Mouse (Mus musculus): ENCODE data around the gene Olfr169.
"Not testable (repeated sequence)": the region's sequence is repeated elsewhere in the genome, so short reads cannot be mapped to it uniquely, and the experiment has no call there.

Olfr169 gene

DNA sequence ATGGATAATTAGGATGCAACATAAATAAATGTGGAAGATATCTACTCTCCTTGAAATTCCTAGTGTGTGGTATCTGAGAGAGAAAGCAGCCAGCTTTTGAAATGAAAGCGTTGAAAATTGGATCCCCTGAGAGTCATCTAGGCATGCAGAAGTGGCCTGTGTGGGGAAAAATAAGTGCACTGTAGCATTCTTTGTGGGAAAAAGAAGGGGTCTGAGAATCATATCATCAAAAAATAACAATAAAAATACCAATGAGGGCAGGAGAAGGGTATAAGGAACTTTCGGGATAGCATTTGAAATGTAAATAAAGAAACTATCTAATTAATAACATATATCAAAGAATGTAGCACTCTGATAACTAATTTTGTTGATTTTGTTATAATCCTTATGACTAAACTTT lies at the start of gene Olfr169:
Gene Olfr169, minus strand, starts transcription at position 101 of the 400 bp plus-strand sequence.
- DNase-seq (ENCODE audit: low spot score), result not testable (repeated sequence)

DNA sequence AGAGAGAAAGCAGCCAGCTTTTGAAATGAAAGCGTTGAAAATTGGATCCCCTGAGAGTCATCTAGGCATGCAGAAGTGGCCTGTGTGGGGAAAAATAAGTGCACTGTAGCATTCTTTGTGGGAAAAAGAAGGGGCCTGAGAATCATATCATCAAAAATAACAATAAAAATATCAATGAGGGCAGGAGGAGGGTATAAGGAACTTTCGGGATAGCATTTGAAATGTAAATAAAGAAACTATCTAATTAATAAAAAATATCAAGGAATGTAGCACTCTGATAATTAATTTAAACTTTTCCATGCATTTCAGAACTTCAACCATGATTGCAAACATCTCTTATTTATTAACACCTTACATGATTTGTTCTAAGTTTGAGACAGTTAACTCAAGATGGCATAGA lies 40.2 kb upstream of the Olfr169 start, which contains the start of gene Olfr170:
Gene Olfr170, minus strand, starts transcription at position 101 of the 400 bp plus-strand sequence.
- not testable (repeated sequence) for DNase-seq (ENCODE audit: low spot score)

DNA sequence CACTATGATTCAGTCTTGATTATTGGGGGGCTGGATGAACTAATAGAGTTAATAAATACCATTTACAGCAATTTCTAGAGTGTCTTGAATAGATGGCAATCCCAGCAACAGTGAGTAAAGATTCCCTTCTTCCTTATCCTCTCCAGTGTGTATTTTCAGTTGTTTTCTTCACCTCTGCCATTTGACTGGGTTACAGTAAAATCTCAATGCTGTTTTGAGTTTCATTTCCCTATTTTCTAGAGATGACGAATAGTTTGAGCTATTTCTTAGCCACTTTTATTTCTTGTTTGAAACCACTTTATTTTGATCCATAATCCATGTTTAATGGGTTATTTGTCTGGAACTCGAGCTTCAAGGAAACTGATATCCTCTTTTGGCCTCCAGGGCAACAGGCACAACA lies 31.6 kb upstream of the Olfr169 start:
- no peak for DNase-seq (ENCODE audit: low spot score)

DNA sequence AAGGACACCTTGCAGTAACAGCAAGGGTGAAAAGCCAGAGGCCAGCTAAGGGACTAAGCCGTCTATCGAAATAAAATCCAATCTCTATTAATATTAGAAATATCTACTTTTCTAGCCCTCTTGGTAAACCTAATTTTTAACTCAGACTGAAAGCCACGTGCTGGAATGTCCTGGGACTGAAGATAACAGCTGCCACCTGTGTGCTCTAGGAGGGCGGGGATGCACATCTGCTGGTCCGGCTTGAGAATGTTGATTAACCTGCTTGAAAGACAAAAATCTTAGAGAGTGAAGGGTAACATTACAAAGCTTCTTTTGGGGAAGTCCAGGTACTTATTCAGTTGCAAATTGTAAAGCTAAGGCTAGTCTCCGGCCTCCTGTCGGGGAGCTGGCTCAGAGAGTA lies 18.2 kb downstream of the Olfr169 start:
- not testable (repeated sequence) for DNase-seq (ENCODE audit: low spot score)

DNA sequence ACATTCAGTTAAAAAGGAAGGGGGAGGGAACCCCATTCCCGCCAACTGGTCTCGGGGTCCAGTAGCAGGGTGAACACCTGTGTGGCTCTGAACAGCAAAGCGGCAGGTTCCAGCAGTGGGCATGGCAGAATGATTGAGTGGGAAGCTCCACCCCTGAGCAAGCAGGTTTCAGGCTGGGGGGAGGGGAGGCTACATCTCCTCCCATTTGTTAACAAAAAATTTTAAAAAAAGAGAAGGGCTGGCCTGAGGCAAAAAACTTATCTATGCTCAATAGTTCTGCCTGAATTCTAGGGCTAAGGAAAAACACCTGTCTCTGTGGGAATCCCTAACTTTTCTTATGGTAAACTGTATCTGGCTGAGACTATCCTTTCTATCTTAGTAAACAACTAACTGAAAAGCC lies 19.4 kb downstream of the Olfr169 start:
- DNase-seq (ENCODE audit: low spot score), result not testable (repeated sequence)

DNA sequence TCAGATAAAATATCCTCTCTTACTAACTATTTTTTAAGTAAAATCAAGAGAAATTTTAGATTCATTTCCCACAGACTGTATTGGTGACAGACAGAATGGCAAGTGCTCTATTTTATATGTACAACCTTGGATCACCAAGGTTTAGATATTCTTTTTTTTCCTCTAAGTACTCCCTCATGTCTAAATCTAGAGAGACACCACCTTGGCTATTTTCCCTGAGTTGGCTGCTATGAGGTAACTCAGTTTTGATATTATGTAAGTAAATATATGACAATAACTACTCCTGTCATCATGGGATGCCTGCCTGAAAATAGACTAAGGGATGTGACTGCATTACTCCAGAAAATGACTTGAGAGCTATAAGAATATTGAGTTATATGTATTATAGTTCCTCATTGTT lies 36.2 kb downstream of the Olfr169 start, which contains the start of gene Olfr168:
Gene Olfr168, minus strand, starts transcription at position 101 of the 400 bp plus-strand sequence.
- DNase-seq (ENCODE audit: low spot score), result no peak

DNA sequence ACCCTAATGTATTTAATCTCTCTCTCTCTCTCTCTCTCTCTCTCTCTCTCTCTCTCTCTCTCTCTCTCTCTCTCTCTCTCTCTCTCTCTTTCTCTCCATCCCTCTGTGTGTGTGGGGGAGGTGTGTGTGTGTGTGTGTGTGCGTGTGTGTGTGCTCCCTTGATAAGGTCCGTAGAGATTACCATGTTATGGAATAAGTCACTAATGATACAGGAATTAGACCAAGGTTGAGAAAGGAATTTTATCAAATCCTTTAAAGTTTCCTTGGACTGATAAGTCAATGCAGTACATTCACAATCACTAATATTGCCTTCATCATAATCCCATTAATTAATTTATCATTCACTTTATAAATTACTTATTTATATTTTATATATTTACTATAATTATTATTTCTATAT lies 49.4 kb downstream of the Olfr169 start, which contains the start of gene Olfr167:
Gene Olfr167, minus strand, starts transcription at position 101 of the 400 bp plus-strand sequence.
- DNase-seq (ENCODE audit: low spot score), result no peak

Data from lung, postnatal 25 days (tissue).